Mouse (Mus musculus) megakaryocyte, adult 5-6 weeks (primary cell): ENCODE measurements at regions not wholly inside any gene's neighbourhood (a gene's known extent, or its start where the extent isn't known, plus 50 kb on each side); places are given as distances from the start of the nearest gene placed in this dataset.
A peak's percentile ranks its signal among the peaks of the same experiment; 100 is the strongest.

Experiments used
- ATAC-seq: 2 replicates; pipeline ENCODE4 v1.8.0; 2016; ENCODE audit warnings: mild to moderate bottlenecking, inconsistent platforms; ENCODE audit not compliant: poor library complexity, severe bottlenecking

- ATAC-seq = peak; percentile 52
Observed at GRCm38 (mm10) chr2:17290709-17291108, 440.6 kb downstream of the Nebl start.

- no peak for ATAC-seq
Observed at GRCm38 (mm10) chr2:17287598-17287997, 443.7 kb downstream of the Nebl start.

GRCm38 (mm10) chr2:17249960-17250359 is 481.3 kb downstream of the Nebl start:
- ATAC-seq = no peak

- ATAC-seq = no peak
Observed at GRCm38 (mm10) chr2:17245821-17246220, 485.4 kb downstream of the Nebl start.

GRCm38 (mm10) chr2:17215607-17216006 is 515.7 kb downstream of the Nebl start:
- no peak for ATAC-seq

- no peak for ATAC-seq
Observed at GRCm38 (mm10) chr2:17214881-17215280, 516.4 kb downstream of the Nebl start.

GRCm38 (mm10) chr2:17212566-17212965 is 518.7 kb downstream of the Nebl start:
- no peak for ATAC-seq

- ATAC-seq = no peak
Observed at GRCm38 (mm10) chr2:17211105-17211504, 520.2 kb downstream of the Nebl start.

- ATAC-seq = no peak
Observed at GRCm38 (mm10) chr2:17193611-17194010, 537.7 kb downstream of the Nebl start.

GRCm38 (mm10) chr2:17189169-17189568 is 542.1 kb downstream of the Nebl start:
- no peak for ATAC-seq

GRCm38 (mm10) chr2:17187822-17188221 is 543.4 kb downstream of the Nebl start:
- ATAC-seq = no peak

- ATAC-seq = no peak
Observed at GRCm38 (mm10) chr2:17183696-17184095, 547.6 kb downstream of the Nebl start.

- ATAC-seq = no peak
Observed at GRCm38 (mm10) chr2:17181597-17181996, 549.7 kb downstream of the Nebl start.

- ATAC-seq = no peak
Observed at GRCm38 (mm10) chr2:17168896-17169295, 562.4 kb downstream of the Nebl start.

- ATAC-seq = no peak
Observed at GRCm38 (mm10) chr2:17165016-17165415, 566.2 kb downstream of the Nebl start.

- ATAC-seq = no peak
Observed at GRCm38 (mm10) chr2:17158463-17158862, 572.8 kb downstream of the Nebl start.

GRCm38 (mm10) chr2:17157336-17157735 is 573.9 kb downstream of the Nebl start:
- ATAC-seq = no peak

GRCm38 (mm10) chr2:17155596-17155995 is 575.7 kb downstream of the Nebl start:
- no peak for ATAC-seq

- no peak for ATAC-seq
Observed at GRCm38 (mm10) chr2:17123626-17124025, 607.6 kb downstream of the Nebl start.

- no peak for ATAC-seq
Observed at GRCm38 (mm10) chr2:17117292-17117691, 614.0 kb downstream of the Nebl start.

- no peak for ATAC-seq
Observed at GRCm38 (mm10) chr2:17111177-17111576, 620.1 kb downstream of the Nebl start.

GRCm38 (mm10) chr2:17101161-17101560 is 630.1 kb downstream of the Nebl start:
- no peak for ATAC-seq

GRCm38 (mm10) chr2:17097546-17097945 is 633.7 kb downstream of the Nebl start:
- no peak for ATAC-seq

GRCm38 (mm10) chr2:17091454-17091853 is 639.8 kb downstream of the Nebl start:
- no peak for ATAC-seq
